Mouse (Mus musculus) cortical plate, adult 2 months (tissue): ENCODE results near the gene Gpat3.

Experiments used
- CTCF ChIP-seq: fragments of 200-500 bp; IDR thresholded peaks from 2 replicates; pipeline ENCODE4 v1.5.1; 2011; ENCODE audit warnings: mild to moderate bottlenecking, control low read depth, low read length; ENCODE audit not compliant: insufficient read depth; ENCODE audit errors: extremely low read depth
- POLR2A ChIP-seq: fragments of 200-500 bp; IDR thresholded peaks from 2 replicates; pipeline ENCODE4 v1.6.1; 2011; ENCODE audit warnings: mild to moderate bottlenecking, low read length, control low read depth; ENCODE audit not compliant: insufficient read depth; ENCODE audit errors: extremely low read depth

- no peak for TF ChIP-seq POLR2A
- no peak for TF ChIP-seq CTCF
Measured at GRCm38 (mm10) chr5:100828701-100829100, 16.8 kb upstream of the Gpat3 start.
